Mouse (Mus musculus) liver, embryonic 16.5 days (tissue): ENCODE measurements around the gene Plekhh3. TPM values are rescaled to one million over a fixed set of nuclear protein-coding genes. Genes with fewer than 3 reads are reported as not detected.

ENCODE experiments used
- ATAC-seq: fragments of 200-750 bp; cut with Nextera tagmentation; 2 replicates; pipeline ENCODE4 v1.8.0; 2017; ENCODE audit warnings: low read depth, mild to moderate bottlenecking, moderate number of reproducible peaks, moderate library complexity
- H3K27ac ChIP-seq: fragments of 300-500 bp; sonication (generic); 2 replicates; pipeline ENCODE4 v1.5.1; 2014; ENCODE audit warnings: mild to moderate bottlenecking, low read length
- H3K27me3 ChIP-seq: fragments of 300-500 bp; sonication (generic); 2 replicates; pipeline ENCODE4 v1.6.1; 2014; ENCODE audit warnings: low read depth, low read length, mixed read lengths; ENCODE audit not compliant: control insufficient read depth, insufficient read depth
- H3K36me3 ChIP-seq: fragments of 300-500 bp; sonication (generic); 2 replicates; pipeline ENCODE4 v1.6.1; 2014; ENCODE audit warnings: mild to moderate bottlenecking; ENCODE audit not compliant: control insufficient read depth, insufficient read depth
- H3K4me1 ChIP-seq: fragments of 300-500 bp; sonication (generic); 2 replicates; pipeline ENCODE4 v1.6.1; 2014; ENCODE audit warnings: low read depth, low read length, mixed read lengths; ENCODE audit not compliant: control insufficient read depth
- H3K4me2 ChIP-seq: fragments of 300-500 bp; sonication (generic); 2 replicates; pipeline ENCODE4 v1.6.1; 2014; ENCODE audit warnings: low read depth, low read length, mixed read lengths
- H3K4me3 ChIP-seq: fragments of 300-500 bp; sonication (generic); 2 replicates; pipeline ENCODE4 v1.5.1; 2014; ENCODE audit warnings: low read depth, mild to moderate bottlenecking, low read length
- H3K9ac ChIP-seq: fragments of 300-500 bp; sonication (generic); 2 replicates; pipeline ENCODE4 v1.6.1; 2014; ENCODE audit warnings: low read depth, low read length
- H3K9me3 ChIP-seq: fragments of 300-500 bp; sonication (generic); replicated peaks from 2 replicates; pipeline ENCODE4 v1.6.1; 2016; ENCODE audit warnings: low read length; ENCODE audit not compliant: control insufficient read depth
- WGBS: fragments of 180-500 bp; shearing (Covaris S2); extraction: QIAGEN DNeasy Blood & Tissue Kit; methylation state at CpG from one replicate; pipeline ENCODE4 v1.1.7; 2014; ENCODE audit not compliant: insufficient replicate concordance; 5-methylcytosine and 5-hydroxymethylcytosine counted together
- polyA plus RNA-seq: library from polyadenylated mRNA; unstranded; fragments of >200 nt; fragmentation: Nextera tagmentation; extraction: Ambion mirVana; gene quantifications from 2 replicates; pipeline ENCODE4 v1.2.1, GENCODE M21; 2015

Plekhh3 gene
- polyA plus RNA-seq, 1 experiment from 2014 or later = 1.7 TPM

DNA sequence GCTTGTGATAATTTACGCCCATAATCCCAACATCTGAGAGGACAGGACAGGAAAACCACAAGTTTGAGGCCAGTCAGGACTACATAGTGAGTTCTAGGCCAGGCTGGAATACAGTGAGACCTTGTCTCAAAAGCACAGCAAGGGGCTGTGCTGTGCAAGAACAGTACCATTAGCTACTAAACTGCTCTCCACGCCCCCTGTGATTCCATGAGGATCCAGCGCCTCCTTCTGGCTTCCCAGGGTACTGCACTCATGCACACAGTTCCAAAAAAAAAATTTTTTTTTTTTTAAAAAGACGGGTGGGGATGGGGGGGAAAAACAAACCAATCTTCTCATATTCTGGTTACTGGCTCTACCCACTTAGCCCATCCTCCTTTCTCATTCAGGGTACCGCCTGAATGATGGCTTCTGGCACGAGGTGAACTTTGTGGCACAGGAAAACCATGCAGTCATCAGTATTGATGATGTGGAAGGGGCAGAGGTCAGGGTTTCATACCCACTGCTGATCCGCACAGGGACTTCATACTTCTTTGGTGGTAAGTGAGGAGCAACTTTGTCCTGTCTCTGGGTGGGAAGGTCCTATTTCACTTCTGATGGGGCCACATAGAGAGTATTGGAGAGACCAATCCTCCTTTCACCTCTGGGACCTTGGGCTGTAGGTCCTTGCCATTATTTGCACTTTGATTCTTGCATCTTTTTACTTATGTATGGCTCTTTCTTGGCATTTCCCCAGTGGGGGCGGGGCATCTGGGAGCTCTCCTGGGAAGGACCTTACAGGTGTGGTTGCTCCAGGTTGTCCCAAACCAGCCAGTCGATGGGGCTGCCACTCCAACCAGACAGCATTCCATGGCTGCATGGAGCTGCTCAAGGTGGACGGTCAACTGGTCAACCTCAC is 9.9 kb upstream of the Plekhh3 start:
- Histone ChIP-seq H3K4me1 (no peaks in the 10 kb centered on the region; the same call in none of the 2 replicates), H3K27me3 (peaks cover 41% of the 10 kb centered on the region), H3K4me3 (no peak overlapping the region), H3K9ac (no peak overlapping the region), H3K27ac (no peak overlapping the region), H3K36me3 (no peaks in the 10 kb centered on the region), H3K9me3 (no peaks in the 10 kb centered on the region), H3K4me2 (no peak overlapping the region)
- ATAC-seq = no peak
- WGBS = 31% methylated on average over 10 of the region's 10 CpGs

DNA sequence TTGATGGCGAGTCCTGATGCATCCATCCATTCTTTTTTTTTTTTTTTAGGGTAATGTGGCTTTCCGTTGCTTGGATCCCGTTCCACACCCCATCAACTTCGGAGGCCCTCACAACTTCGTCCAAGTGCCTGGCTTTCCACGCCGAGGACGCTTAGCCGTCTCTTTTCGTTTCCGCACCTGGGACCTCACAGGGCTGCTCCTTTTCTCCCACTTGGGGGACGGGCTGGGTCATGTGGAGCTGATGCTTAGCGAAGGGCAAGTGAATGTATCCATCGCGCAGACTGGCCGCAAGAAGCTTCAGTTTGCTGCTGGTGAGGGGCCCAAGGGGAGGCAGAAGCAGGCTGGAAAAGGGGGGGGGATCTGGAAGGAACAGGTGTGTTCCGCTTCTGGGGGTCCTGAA is 9.1 kb upstream of the Plekhh3 start:
- ATAC-seq = no peak
- no peaks in the 10 kb centered on the region; the same call in none of the 2 replicates for H3K4me1 ChIP-seq

DNA sequence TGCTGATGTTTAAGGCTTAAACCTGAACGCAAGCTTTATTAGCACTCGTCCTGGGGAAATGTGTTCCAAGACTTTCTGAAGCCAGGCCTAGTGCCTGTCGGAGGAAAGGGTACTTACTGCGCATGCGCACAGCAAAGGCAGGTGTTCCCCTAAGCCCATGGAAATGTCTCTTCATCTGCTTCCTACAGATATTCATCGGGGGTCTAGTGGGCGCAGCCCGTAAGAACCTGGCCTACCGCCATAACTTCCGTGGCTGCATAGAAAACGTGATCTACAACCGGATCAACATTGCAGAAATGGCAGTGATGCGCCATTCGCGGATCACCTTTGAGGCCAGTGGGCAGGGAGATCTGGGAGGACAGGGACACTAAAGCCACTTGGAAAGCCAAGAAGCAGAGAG is 8.2 kb upstream of the Plekhh3 start:
- Histone ChIP-seq H3K9me3 (no peaks in the 10 kb centered on the region), H3K4me3 (no peak overlapping the region), H3K4me2 (no peak overlapping the region), H3K4me1 (no peaks in the 10 kb centered on the region; the same call in none of the 2 replicates), H3K27me3 (peaks cover 59% of the 10 kb centered on the region), H3K36me3 (no peaks in the 10 kb centered on the region), H3K27ac (no peak overlapping the region), H3K9ac (no peak overlapping the region)
- ATAC-seq = no peak
- WGBS = 78% methylated on average over 15 of the region's 15 CpGs

More for the DNA sequence above, 9.1 kb upstream of the Plekhh3 start:
- H3K9ac ChIP-seq = no peak overlapping the region
- no peaks in the 10 kb centered on the region for H3K36me3 ChIP-seq
- no peak overlapping the region for H3K27ac ChIP-seq
- peaks cover 50% of the 10 kb centered on the region for H3K27me3 ChIP-seq
- no peaks in the 10 kb centered on the region for H3K9me3 ChIP-seq
- H3K4me2 ChIP-seq = no peak overlapping the region
- no peak overlapping the region for H3K4me3 ChIP-seq
- WGBS = 59% methylated on average over 17 of the region's 17 CpGs

- Histone ChIP-seq H3K4me1 (peaks cover 9% of the 10 kb centered on the region), H3K4me2 (no peak overlapping the region), H3K36me3 (no peaks in the 10 kb centered on the region), H3K27me3 (peaks cover 69% of the 10 kb centered on the region), H3K4me3 (no peak overlapping the region), H3K9ac (no peak overlapping the region), H3K27ac (no peak overlapping the region), H3K9me3 (no peaks in the 10 kb centered on the region)
- no peak for ATAC-seq
- 51% methylated on average over 36 of the region's 36 CpGs for WGBS
These were observed 7.2 kb upstream of the Plekhh3 start for GRCm38 (mm10) chr11:101178061-101179058.

DNA sequence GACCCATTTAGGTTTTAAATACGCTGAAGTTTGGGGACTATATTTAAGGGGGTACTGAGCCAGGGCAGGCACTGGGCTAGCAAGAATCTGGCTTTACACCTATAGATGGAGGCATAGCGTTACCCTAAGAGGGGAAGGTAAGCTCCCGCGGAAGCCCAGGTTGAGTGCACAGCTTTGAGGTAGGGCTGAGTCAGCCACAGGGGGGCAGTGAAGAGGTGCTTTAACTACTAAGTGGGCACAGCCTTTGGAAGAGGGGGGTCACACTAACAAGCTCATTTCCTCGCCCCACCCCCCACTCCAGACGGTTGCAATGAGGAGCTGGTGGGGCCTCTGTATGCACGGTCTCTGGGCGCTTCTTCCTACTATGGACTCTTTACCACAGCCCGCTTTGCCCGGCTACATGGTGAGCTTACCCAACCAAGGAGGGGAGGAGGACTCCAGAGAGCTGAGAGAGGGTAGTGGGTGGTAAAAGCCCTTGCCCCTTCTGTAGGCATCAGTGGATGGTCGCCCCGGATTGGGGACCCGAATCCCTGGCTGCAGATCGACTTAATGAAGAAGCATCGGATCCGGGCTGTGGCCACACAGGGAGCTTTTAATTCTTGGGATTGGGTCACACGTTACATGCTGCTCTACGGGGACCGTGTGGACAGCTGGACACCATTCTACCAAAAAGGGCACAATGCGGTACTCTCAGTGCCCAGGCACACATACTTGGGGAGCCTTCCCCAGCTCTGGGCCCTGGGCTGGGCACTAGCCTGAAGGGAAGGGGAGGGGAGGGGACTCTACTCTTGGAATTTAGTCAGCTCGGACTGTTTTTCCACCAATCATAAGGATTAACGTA is 6.0 kb upstream of the Plekhh3 start:
- no peaks in the 10 kb centered on the region for H3K36me3 ChIP-seq
- H3K9me3 ChIP-seq = no peaks in the 10 kb centered on the region
- peaks cover 17% of the 10 kb centered on the region for H3K4me1 ChIP-seq
- WGBS = 30% methylated on average over 22 of the region's 22 CpGs
- ATAC-seq = no peak
- no peak overlapping the region for H3K4me2 ChIP-seq
- no peak overlapping the region for H3K4me3 ChIP-seq
- H3K27me3 ChIP-seq = peaks cover 79% of the 10 kb centered on the region
- H3K27ac ChIP-seq = no peak overlapping the region
- H3K9ac ChIP-seq = no peak overlapping the region

- peaks cover 21% of the 10 kb centered on the region for H3K4me1 ChIP-seq
- H3K4me3 ChIP-seq = no peak overlapping the region
- 2% methylated on average over 25 of the region's 25 CpGs for WGBS
- peaks cover 87% of the 10 kb centered on the region for H3K27me3 ChIP-seq
- peak overlapping the region; percentile 34; the same call in 1 of the 2 replicates for H3K4me2 ChIP-seq
- H3K36me3 ChIP-seq = no peaks in the 10 kb centered on the region
- no peaks in the 10 kb centered on the region for H3K9me3 ChIP-seq
- no peak overlapping the region for H3K9ac ChIP-seq
- H3K27ac ChIP-seq = no peak overlapping the region
- no peak for ATAC-seq
These were observed 5.1 kb upstream of the Plekhh3 start for GRCm38 (mm10) chr11:101176117-101176691.

DNA sequence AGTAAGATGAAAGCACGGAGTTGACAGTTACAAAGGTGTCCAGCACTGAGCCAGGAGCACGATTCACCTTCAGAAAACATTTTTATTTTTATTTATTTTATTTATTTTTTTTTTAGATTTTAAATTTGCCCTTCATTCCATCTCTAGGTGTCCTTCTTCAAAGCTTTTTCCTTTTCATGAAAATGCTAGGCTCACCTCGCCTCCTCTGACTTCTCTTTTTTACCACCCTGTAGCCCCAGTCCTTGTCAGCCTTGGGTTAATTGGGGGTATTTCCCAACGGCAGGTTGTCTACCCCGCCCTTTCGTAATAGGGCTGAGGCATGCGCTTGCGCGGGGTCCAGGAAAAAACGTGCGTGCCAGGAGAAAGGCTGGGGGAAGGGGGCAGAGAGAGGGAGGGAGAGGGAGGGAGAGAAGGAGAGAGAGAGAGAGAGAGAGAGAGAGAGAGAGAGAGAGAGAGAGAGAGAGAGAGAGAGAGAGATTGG is 4.5 kb upstream of the Plekhh3 start:
- Histone ChIP-seq H3K9me3 (no peaks in the 10 kb centered on the region), H3K27me3 (peaks cover 92% of the 10 kb centered on the region), H3K36me3 (no peaks in the 10 kb centered on the region), H3K4me3 (no peak overlapping the region), H3K27ac (no peak overlapping the region), H3K4me1 (peaks cover 21% of the 10 kb centered on the region), H3K4me2 (peak overlapping the region; percentile 34; the same call in 1 of the 2 replicates), H3K9ac (no peak overlapping the region)
- ATAC-seq = no peak
- WGBS = 8% methylated on average over 11 of the region's 11 CpGs
